21 mouse cellular contexts compared by ENCODE assay signal in genomic region chr13:23462063-23462462, GRCm38 (mm10). TPM values are rescaled to one million over a fixed set of nuclear protein-coding genes. Genes with fewer than 3 reads are reported as not detected.
"Had no signal": no experiment of that assay in that cellular context is flagged by ENCODE, and none has a peak within 500 bp of the region (broad histone marks: within the 10 kb centered on the region; RNA-seq: fewer than 3 reads in every experiment).

No protein-coding gene starts in this region.

- DNase-seq: retina, postnatal 1 day; right cerebral cortex, adult 18-20 months; right cerebral cortex, postnatal 14 days; right cerebral cortex, postnatal 25 days; right cerebral cortex, postnatal 4 days; spleen, adult 18-20 months; thymus, adult 18-20 months; thymus, adult 2 months; thymus, postnatal 14 days; thymus, postnatal 25 days; thymus, postnatal 36 days; thymus, postnatal 4 days had no signal

- H3K27me3 ChIP-seq: stomach, embryonic 15.5 days had no signal

- H3K36me3 ChIP-seq: neural tube, embryonic 15.5 days; stomach, embryonic 15.5 days had no signal

- H3K9ac ChIP-seq: neural tube, embryonic 15.5 days; stomach, embryonic 15.5 days had no signal

- H3K27ac ChIP-seq: neural tube, embryonic 15.5 days; stomach, embryonic 15.5 days; stomach, postnatal 0 days had no signal

- H3K4me2 ChIP-seq: neural tube, embryonic 15.5 days; stomach, embryonic 15.5 days had no signal

- H3K4me3 ChIP-seq: neural tube, embryonic 15.5 days; stomach, embryonic 15.5 days had no signal

- H3K9me3 ChIP-seq: neural tube, embryonic 15.5 days; stomach, embryonic 15.5 days had no signal

RNA-seq across cellular contexts. Expression of gene Btn1a1, which starts 3.6 kb away (rescaled TPM):
- total RNA-seq: neutrophil, adult 5-6 weeks had no signal
- polyA plus RNA-seq: neural tube, embryonic 15.5 days; stomach, embryonic 14.5 days; stomach, postnatal 0 days; urinary bladder, adult 2 months had no signal

RNA-seq across cellular contexts. Expression of gene Btn2a2, which starts 26.6 kb away (rescaled TPM):
- polyA plus RNA-seq: neural tube, embryonic 14.5 days; small intestine, adult 2 months; spleen, adult 2 months; urinary bladder, adult 2 months had no signal
